ENCODE assay signal across 18 mouse cellular contexts in genomic region chr2:153342602-153343001, GRCm38 (mm10). TPM values are rescaled to one million over a fixed set of nuclear protein-coding genes. Genes with fewer than 3 reads are reported as not detected.
DNase-seq lines count a peak whose midpoint lies in the region; ATAC-seq and TF ChIP-seq lines count a peak whose summit lies in the region.
"Had no signal": no experiment of that assay in that cellular context is flagged by ENCODE, and none has a peak within 500 bp of the region (broad histone marks: within the 10 kb centered on the region; RNA-seq: fewer than 3 reads in every experiment).

No protein-coding gene starts in this region.

- no peaks in the 10 kb centered on the region for H3K27me3 ChIP-seq in intestine, embryonic 16.5 days (replicated peaks; ENCODE audit: control insufficient read depth, insufficient read depth, low read length)
- H3K27me3 ChIP-seq in intestine, embryonic 15.5 days (replicated peaks): no peaks in the 10 kb centered on the region
- H3K27me3 ChIP-seq in intestine, postnatal 0 days (replicated peaks; ENCODE audit: control insufficient read depth, insufficient read depth, low read length): no peaks in the 10 kb centered on the region
- H3K27me3 ChIP-seq in liver, postnatal 0 days (ENCODE audit: insufficient read depth, low read length): no peaks in the 10 kb centered on the region
- no peaks in the 10 kb centered on the region for H3K27me3 ChIP-seq in midbrain, postnatal 0 days (ENCODE audit: insufficient read depth, low read length)
- H3K27me3 ChIP-seq: embryonic facial prominence, embryonic 12.5 days; neural tube, embryonic 13.5 days had no signal

- DNase-seq in NIH3T3 (ENCODE audit: low read depth): peak; percentile 21
- no peak for DNase-seq in liver, postnatal 0 days
- DNase-seq in left cerebral cortex, postnatal 4 days: no peak
- no peak for DNase-seq in midbrain, postnatal 0 days (ENCODE audit: low spot score)
- DNase-seq in frontal cortex, postnatal 25 days (ENCODE audit: low spot score in 2 of 2): no peak
- DNase-seq: cerebellum, adult 11-12 months; gastrocnemius, postnatal 25 days; heart, postnatal 14 days; layer of hippocampus, adult 9-11 months; lung, embryonic 14.5 days; thymus, adult 2 months had no signal

- no peaks in the 10 kb centered on the region for H3K9me3 ChIP-seq in intestine, embryonic 16.5 days (ENCODE audit: control insufficient read depth, low read length)
- no peaks in the 10 kb centered on the region for H3K9me3 ChIP-seq in intestine, embryonic 15.5 days
- H3K9me3 ChIP-seq in intestine, postnatal 0 days (ENCODE audit: control insufficient read depth): no peaks in the 10 kb centered on the region
- H3K9me3 ChIP-seq in liver, postnatal 0 days (ENCODE audit: low read length): no peaks in the 10 kb centered on the region
- no peaks in the 10 kb centered on the region for H3K9me3 ChIP-seq in midbrain, postnatal 0 days (ENCODE audit: low read length)
- H3K9me3 ChIP-seq: embryonic facial prominence, embryonic 12.5 days; heart, embryonic 10.5 days; limb, embryonic 10.5 days; neural tube, embryonic 13.5 days had no signal

- H3K4me1 ChIP-seq in intestine, embryonic 16.5 days (ENCODE audit: control insufficient read depth, insufficient read depth, low read length): peaks cover 15% of the 10 kb centered on the region; the same call in 1 of the 2 replicates
- H3K4me1 ChIP-seq in intestine, embryonic 15.5 days (replicated peaks): peaks cover 5% of the 10 kb centered on the region; the same call in 1 of the 2 replicates
- 0 out of 2 replicates have a peak, but pooled peaks cover 9% of the 10 kb centered on the region for H3K4me1 ChIP-seq in intestine, postnatal 0 days (replicated peaks; ENCODE audit: control insufficient read depth, insufficient read depth, low read length)
- H3K4me1 ChIP-seq in liver, postnatal 0 days (ENCODE audit: insufficient read depth): peaks cover 26% of the 10 kb centered on the region
- peaks cover 4% of the 10 kb centered on the region; the same call in 1 of the 2 replicates for H3K4me1 ChIP-seq in midbrain, postnatal 0 days (ENCODE audit: insufficient read depth, low read length)

- no peak for ATAC-seq in intestine, embryonic 16.5 days
- no peak for ATAC-seq in intestine, embryonic 15.5 days
- no peak for ATAC-seq in intestine, postnatal 0 days
- ATAC-seq in liver, postnatal 0 days: no peak
- no peak for ATAC-seq in midbrain, postnatal 0 days (ENCODE audit: low FRiP score)

- WGBS in intestine, embryonic 16.5 days: 44% methylated on average over 3 of the region's 3 CpGs
- WGBS in intestine, embryonic 15.5 days: 52% methylated on average over 3 of the region's 3 CpGs
- 29% methylated on average over 3 of the region's 3 CpGs for WGBS in intestine, postnatal 0 days
- WGBS in liver, postnatal 0 days (ENCODE audit: insufficient replicate concordance): 37% methylated on average over 3 of the region's 3 CpGs
- WGBS in midbrain, postnatal 0 days: 82% methylated on average over 3 of the region's 3 CpGs

- peak; percentile 58 for TF ChIP-seq EP300 in liver, postnatal 0 days (IDR thresholded peaks at IDR 0.05; ENCODE audit: low read depth)

- no peaks in the 10 kb centered on the region for H3K36me3 ChIP-seq in intestine, embryonic 16.5 days (ENCODE audit: control insufficient read depth, insufficient read depth, low read length)
- no peaks in the 10 kb centered on the region for H3K36me3 ChIP-seq in intestine, embryonic 15.5 days
- no peaks in the 10 kb centered on the region for H3K36me3 ChIP-seq in intestine, postnatal 0 days (ENCODE audit: control insufficient read depth, insufficient read depth)
- no peaks in the 10 kb centered on the region for H3K36me3 ChIP-seq in liver, postnatal 0 days (replicated peaks; ENCODE audit: insufficient read depth, low read length)
- no peaks in the 10 kb centered on the region for H3K36me3 ChIP-seq in midbrain, postnatal 0 days (ENCODE audit: insufficient read depth, low read length)
- H3K36me3 ChIP-seq: neural tube, embryonic 13.5 days had no signal

- H3K9ac ChIP-seq in intestine, embryonic 16.5 days (ENCODE audit: low read depth, low read length): no peak overlapping the region
- no peak overlapping the region for H3K9ac ChIP-seq in intestine, embryonic 15.5 days
- H3K9ac ChIP-seq in intestine, postnatal 0 days (ENCODE audit: low read depth, low read length): no peak overlapping the region
- H3K9ac ChIP-seq in liver, postnatal 0 days (replicated peaks): no peak overlapping the region
- no peak overlapping the region for H3K9ac ChIP-seq in midbrain, postnatal 0 days (replicated peaks; ENCODE audit: low read length, poor library complexity, severe bottlenecking)
- H3K9ac ChIP-seq: embryonic facial prominence, embryonic 12.5 days; lung, embryonic 14.5 days; neural tube, embryonic 13.5 days had no signal

- TF ChIP-seq CTCF in intestine, postnatal 0 days (IDR thresholded peaks at IDR 0.05; ENCODE audit: low read depth): no peak
- TF ChIP-seq CTCF in liver, postnatal 0 days (IDR thresholded peaks at IDR 0.05; ENCODE audit: low read depth): no peak
- no peak for TF ChIP-seq CTCF in midbrain, postnatal 0 days (IDR thresholded peaks at IDR 0.05)

- intact Hi-C loops in left cerebral cortex, postnatal 4 days (cut with DNase I): no loop called here

- no peak overlapping the region for H3K4me2 ChIP-seq in intestine, embryonic 16.5 days (ENCODE audit: low read depth, low read length)
- no peak overlapping the region for H3K4me2 ChIP-seq in intestine, embryonic 15.5 days (replicated peaks)
- H3K4me2 ChIP-seq in intestine, postnatal 0 days (replicated peaks; ENCODE audit: low read depth): no peak overlapping the region
- H3K4me2 ChIP-seq in liver, postnatal 0 days (ENCODE audit: low read depth, low read length): no peak overlapping the region
- H3K4me2 ChIP-seq in midbrain, postnatal 0 days (ENCODE audit: low read depth, low read length, poor library complexity, severe bottlenecking): no peak overlapping the region
- H3K4me2 ChIP-seq: embryonic facial prominence, embryonic 12.5 days; lung, embryonic 14.5 days; neural tube, embryonic 13.5 days had no signal

- H3K4me3 ChIP-seq in intestine, embryonic 16.5 days (ENCODE audit: low read length): no peak overlapping the region
- no peak overlapping the region for H3K4me3 ChIP-seq in intestine, embryonic 15.5 days (replicated peaks)
- no peak overlapping the region for H3K4me3 ChIP-seq in intestine, postnatal 0 days (ENCODE audit: low read depth, low read length)
- H3K4me3 ChIP-seq in liver, postnatal 0 days (ENCODE audit: low read depth, low read length): no peak overlapping the region
- no peak overlapping the region for H3K4me3 ChIP-seq in midbrain, postnatal 0 days (ENCODE audit: low read depth, low read length)
- H3K4me3 ChIP-seq: embryonic facial prominence, embryonic 12.5 days; heart, embryonic 10.5 days; limb, embryonic 10.5 days; neural tube, embryonic 13.5 days had no signal

- peak overlapping the region; percentile 45; the same call in 1 of the 2 replicates for H3K27ac ChIP-seq in intestine, embryonic 16.5 days (ENCODE audit: low read length)
- H3K27ac ChIP-seq in intestine, embryonic 15.5 days: no peak overlapping the region
- peak overlapping the region; percentile 82 for H3K27ac ChIP-seq in intestine, postnatal 0 days (ENCODE audit: low read depth, low read length)
- H3K27ac ChIP-seq in liver, postnatal 0 days (ENCODE audit: low read depth): peak overlapping the region; percentile 45
- H3K27ac ChIP-seq in midbrain, postnatal 0 days (ENCODE audit: low read depth, low read length): no peak overlapping the region
- H3K27ac ChIP-seq: embryonic facial prominence, embryonic 12.5 days; heart, embryonic 10.5 days; limb, embryonic 10.5 days; neural tube, embryonic 13.5 days had no signal

RNA-seq across cellular contexts. Expression of gene Asxl1, which starts 3.0 kb away (rescaled TPM):
- polyA plus RNA-seq in intestine, embryonic 16.5 days (2015; fragmentation: Nextera tagmentation; extraction: Ambion mirVana): 6.8 and 6.9 TPM in 2 replicates
- 12.4 and 13.5 TPM in 2 replicates for polyA plus RNA-seq in intestine, embryonic 15.5 days (2015; fragmentation: Nextera tagmentation; extraction: Ambion mirVana)
- polyA plus RNA-seq in intestine, postnatal 0 days (2015; fragmentation: Nextera tagmentation; extraction: Ambion mirVana): 6.7 and 7.4 TPM in 2 replicates
- polyA plus RNA-seq in liver, postnatal 0 days (2015; fragmentation: Nextera tagmentation; extraction: Ambion mirVana): 5.1 and 5.7 TPM in 2 replicates
- total RNA-seq in left cerebral cortex, postnatal 4 days (2021): 10 to 100 TPM; 53.4 to 53.9 TPM
- 29.0 and 32.9 TPM in 2 replicates for total RNA-seq in midbrain, postnatal 0 days (2014; rRNA removed)
- polyA plus RNA-seq in midbrain, postnatal 0 days (2015; fragmentation: Nextera tagmentation; extraction: Ambion mirVana): 10.7 and 13.4 TPM in 2 replicates

RNA-seq across cellular contexts. Expression of gene Kif3b, which starts 51.4 kb away (rescaled TPM):
- polyA plus RNA-seq in intestine, embryonic 16.5 days (2015; fragmentation: Nextera tagmentation; extraction: Ambion mirVana): 8.2 and 8.3 TPM in 2 replicates
- polyA plus RNA-seq in intestine, embryonic 15.5 days (2015; fragmentation: Nextera tagmentation; extraction: Ambion mirVana): 7.1 and 7.7 TPM in 2 replicates
- polyA plus RNA-seq in intestine, postnatal 0 days (2015; fragmentation: Nextera tagmentation; extraction: Ambion mirVana): 8.1 and 8.2 TPM in 2 replicates
- 1.3 and 1.7 TPM in 2 replicates for polyA plus RNA-seq in liver, postnatal 0 days (2015; fragmentation: Nextera tagmentation; extraction: Ambion mirVana)
- total RNA-seq in left cerebral cortex, postnatal 4 days (2021): 100 to 1,000 TPM; 109 to 110 TPM
- total RNA-seq in midbrain, postnatal 0 days (2014; rRNA removed): 49.5 and 57.3 TPM in 2 replicates
- 19.9 and 20.6 TPM in 2 replicates for polyA plus RNA-seq in midbrain, postnatal 0 days (2015; fragmentation: Nextera tagmentation; extraction: Ambion mirVana)

Comparison
In these comparisons a context has a peak if more than half of its experiments do, and no peak if none do; other contexts are left out.
1. H3K27ac ChIP-seq: peak in intestine, embryonic 16.5 days (single experiment), intestine, postnatal 0 days (single experiment) and liver, postnatal 0 days (single experiment); none in intestine, embryonic 15.5 days (single experiment) and midbrain, postnatal 0 days (single experiment).